Mouse (Mus musculus): ENCODE data around the gene Ankrd55. TPM values are rescaled to one million over a fixed set of nuclear protein-coding genes. Genes with fewer than 3 reads are reported as not detected.

The Ankrd55 gene
- polyA plus RNA-seq, 1 experiment from 2014 or later, result 0.21 TPM

DNA sequence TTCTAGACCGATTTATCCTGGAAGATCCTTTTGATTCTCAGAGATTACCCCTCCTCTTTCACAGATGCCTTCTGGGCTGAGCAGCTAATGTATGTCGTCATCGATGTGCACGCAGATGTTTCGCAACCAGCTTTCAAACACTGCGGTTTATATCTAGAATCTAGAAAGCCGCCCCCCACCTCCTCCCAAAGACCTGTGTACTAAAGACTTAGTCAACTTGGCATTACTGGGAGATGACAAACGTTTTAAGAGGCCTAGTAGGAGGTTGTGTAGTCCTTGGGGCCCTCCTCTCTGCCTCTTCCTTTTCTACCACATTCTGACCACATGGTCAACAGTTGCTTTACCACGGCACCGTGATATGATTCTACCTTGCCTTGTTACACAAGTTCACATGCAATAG is 29.8 kb upstream of the Ankrd55 start:
- 76% methylated on average over 10 of the region's 10 CpGs for WGBS
- H3K27me3 ChIP-seq (replicated peaks; ENCODE audit: control insufficient read depth, insufficient read depth, low read length), result no peaks in the 10 kb centered on the region
- peaks cover 7% of the 10 kb centered on the region for H3K4me1 ChIP-seq (ENCODE audit: control insufficient read depth, insufficient read depth, low read length)
- no peak overlapping the region for H3K27ac ChIP-seq (ENCODE audit: low read length)
- H3K4me2 ChIP-seq (ENCODE audit: low read depth, low read length), result no peak overlapping the region
- no peak overlapping the region for H3K9ac ChIP-seq (ENCODE audit: low read depth, low read length)
- ATAC-seq, result no peak
- no peaks in the 10 kb centered on the region for H3K9me3 ChIP-seq (ENCODE audit: control insufficient read depth, low read length)
- H3K36me3 ChIP-seq (ENCODE audit: control insufficient read depth, insufficient read depth, low read length), result no peaks in the 10 kb centered on the region
- no peak overlapping the region for H3K4me3 ChIP-seq (ENCODE audit: low read length)

DNA sequence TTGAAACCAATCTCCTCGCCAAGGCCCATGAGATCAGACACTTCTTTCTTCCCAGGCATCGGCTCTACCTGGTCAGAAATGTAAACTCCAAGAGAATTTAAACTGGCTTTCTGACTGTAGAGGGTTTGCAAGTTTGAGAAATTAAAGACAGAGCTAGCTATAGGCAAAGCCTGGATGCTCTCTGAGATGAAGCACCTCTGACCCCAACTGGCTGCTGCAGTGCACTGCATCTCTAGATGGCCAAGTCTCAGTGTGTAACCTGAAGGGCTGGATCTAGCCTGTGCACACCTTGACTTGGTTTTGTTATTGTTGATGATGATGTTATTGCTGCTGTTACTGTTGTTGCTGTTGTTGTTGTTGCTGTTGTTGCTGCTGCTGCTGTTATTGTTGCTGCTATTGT is 28.9 kb upstream of the Ankrd55 start:
- peak; percentile 87 for ATAC-seq
- no peaks in the 10 kb centered on the region for H3K27me3 ChIP-seq (replicated peaks; ENCODE audit: control insufficient read depth, insufficient read depth, low read length)
- H3K9ac ChIP-seq (ENCODE audit: low read depth, low read length), result no peak overlapping the region
- no peak overlapping the region for H3K4me2 ChIP-seq (ENCODE audit: low read depth, low read length)
- WGBS, result 31% methylated on average over 2 of the region's 2 CpGs
- H3K36me3 ChIP-seq (ENCODE audit: control insufficient read depth, insufficient read depth, low read length), result no peaks in the 10 kb centered on the region
- no peaks in the 10 kb centered on the region for H3K4me1 ChIP-seq (ENCODE audit: control insufficient read depth, insufficient read depth, low read length)
- H3K4me3 ChIP-seq (ENCODE audit: low read length), result no peak overlapping the region
- H3K27ac ChIP-seq (ENCODE audit: low read length), result no peak overlapping the region
- no peaks in the 10 kb centered on the region for H3K9me3 ChIP-seq (ENCODE audit: control insufficient read depth, low read length)

DNA sequence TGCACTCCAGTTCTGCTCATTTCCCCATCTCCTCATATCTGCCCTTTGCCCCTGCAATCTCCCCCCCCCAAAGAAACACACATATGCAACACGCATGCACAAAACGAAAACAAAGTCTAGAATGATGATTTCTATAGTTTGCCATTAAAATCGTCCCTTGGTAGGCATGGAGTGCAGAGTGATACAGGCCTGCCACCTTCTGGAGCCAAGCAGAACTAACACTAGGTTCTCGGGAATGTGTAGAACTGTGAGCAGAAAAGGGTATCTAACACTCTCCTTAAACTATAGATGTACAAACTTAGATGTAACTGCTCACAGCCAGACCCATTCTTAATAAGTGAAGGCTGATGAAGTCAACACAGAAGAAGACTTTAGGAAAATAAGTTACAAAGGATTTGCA is 23.6 kb upstream of the Ankrd55 start:
- ATAC-seq, result no peak
- Histone ChIP-seq H3K36me3 (ENCODE audit: control insufficient read depth, insufficient read depth, low read length) (no peaks in the 10 kb centered on the region), H3K9ac (ENCODE audit: low read depth, low read length) (no peak overlapping the region), H3K4me3 (ENCODE audit: low read length) (no peak overlapping the region), H3K9me3 (ENCODE audit: control insufficient read depth, low read length) (no peaks in the 10 kb centered on the region), H3K27me3 (replicated peaks; ENCODE audit: control insufficient read depth, insufficient read depth, low read length) (no peaks in the 10 kb centered on the region), H3K27ac (ENCODE audit: low read length) (no peak overlapping the region), H3K4me1 (ENCODE audit: control insufficient read depth, insufficient read depth, low read length) (no peaks in the 10 kb centered on the region), H3K4me2 (ENCODE audit: low read depth, low read length) (no peak overlapping the region)
- WGBS, result 8% methylated on average over 4 of the region's 4 CpGs

DNA sequence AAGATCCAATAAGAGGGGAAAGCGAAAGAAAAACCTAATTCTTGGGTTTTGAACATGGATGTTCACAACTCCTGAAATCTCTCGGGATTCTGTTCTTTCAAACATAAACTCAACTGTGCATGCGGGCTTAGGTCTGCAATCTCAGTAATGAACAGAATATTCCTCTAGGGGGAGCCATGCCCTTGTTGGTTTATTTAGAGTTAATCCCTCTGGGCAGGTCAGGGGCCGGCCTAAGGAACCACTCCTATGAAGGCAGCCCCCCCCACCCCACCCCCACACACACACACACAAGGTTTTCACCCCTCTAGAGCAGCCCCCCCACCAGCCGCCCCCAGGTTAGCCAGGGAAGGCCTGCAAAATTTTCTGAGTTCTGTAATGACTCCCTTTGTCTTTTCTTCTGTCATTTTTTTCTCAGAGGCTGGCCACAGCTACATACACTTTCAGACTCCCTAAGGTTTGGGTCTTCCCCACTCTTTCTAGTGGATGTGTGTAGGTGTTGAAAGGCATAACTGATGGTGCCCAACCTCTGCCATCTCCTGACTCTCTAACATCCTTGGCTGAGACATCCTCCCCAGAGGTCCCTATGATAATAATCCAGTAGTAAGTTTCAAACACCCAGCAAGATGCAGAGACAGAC is 16.2 kb upstream of the Ankrd55 start:
- 24% methylated on average over 5 of the region's 5 CpGs for WGBS
- Histone ChIP-seq H3K36me3 (ENCODE audit: control insufficient read depth, insufficient read depth, low read length) (no peaks in the 10 kb centered on the region), H3K27me3 (replicated peaks; ENCODE audit: control insufficient read depth, insufficient read depth, low read length) (no peaks in the 10 kb centered on the region), H3K4me2 (ENCODE audit: low read depth, low read length) (no peak overlapping the region), H3K9ac (ENCODE audit: low read depth, low read length) (no peak overlapping the region), H3K4me3 (ENCODE audit: low read length) (no peak overlapping the region), H3K27ac (ENCODE audit: low read length) (no peak overlapping the region), H3K4me1 (ENCODE audit: control insufficient read depth, insufficient read depth, low read length) (no peaks in the 10 kb centered on the region), H3K9me3 (ENCODE audit: control insufficient read depth, low read length) (no peaks in the 10 kb centered on the region)
- ATAC-seq, result 0 out of 2 replicates have a peak, but pooled peaks have one; percentile 11

DNA sequence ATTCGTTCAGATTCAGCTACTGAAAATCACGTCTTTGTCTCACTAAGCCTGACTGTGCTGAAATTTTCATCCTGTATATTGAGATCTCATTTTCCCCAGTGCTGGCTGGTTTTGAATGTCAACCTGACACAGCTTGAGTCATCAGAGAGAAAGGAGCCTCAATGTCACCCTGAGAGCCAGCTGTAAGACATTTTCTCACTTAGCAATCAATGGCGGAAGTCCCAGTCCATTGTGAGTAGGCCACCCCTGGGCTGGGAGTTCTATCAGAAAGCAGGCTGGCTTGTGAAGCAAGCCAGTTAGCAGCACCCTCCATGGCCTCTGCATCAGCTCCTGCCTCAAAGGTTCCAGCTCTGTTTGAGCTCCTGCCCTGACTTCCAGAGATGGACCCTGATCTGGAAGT is 13.6 kb upstream of the Ankrd55 start:
- no peak overlapping the region for H3K4me2 ChIP-seq (ENCODE audit: low read depth, low read length)
- no peaks in the 10 kb centered on the region for H3K4me1 ChIP-seq (ENCODE audit: control insufficient read depth, insufficient read depth, low read length)
- no peak overlapping the region for H3K4me3 ChIP-seq (ENCODE audit: low read length)
- no peak overlapping the region for H3K27ac ChIP-seq (ENCODE audit: low read length)
- H3K27me3 ChIP-seq (replicated peaks; ENCODE audit: control insufficient read depth, insufficient read depth, low read length), result no peaks in the 10 kb centered on the region
- H3K9me3 ChIP-seq (ENCODE audit: control insufficient read depth, low read length), result no peaks in the 10 kb centered on the region
- no peak for ATAC-seq
- no peaks in the 10 kb centered on the region for H3K36me3 ChIP-seq (ENCODE audit: control insufficient read depth, insufficient read depth, low read length)
- 94% methylated on average over 3 of the region's 3 CpGs for WGBS
- H3K9ac ChIP-seq (ENCODE audit: low read depth, low read length), result no peak overlapping the region

DNA sequence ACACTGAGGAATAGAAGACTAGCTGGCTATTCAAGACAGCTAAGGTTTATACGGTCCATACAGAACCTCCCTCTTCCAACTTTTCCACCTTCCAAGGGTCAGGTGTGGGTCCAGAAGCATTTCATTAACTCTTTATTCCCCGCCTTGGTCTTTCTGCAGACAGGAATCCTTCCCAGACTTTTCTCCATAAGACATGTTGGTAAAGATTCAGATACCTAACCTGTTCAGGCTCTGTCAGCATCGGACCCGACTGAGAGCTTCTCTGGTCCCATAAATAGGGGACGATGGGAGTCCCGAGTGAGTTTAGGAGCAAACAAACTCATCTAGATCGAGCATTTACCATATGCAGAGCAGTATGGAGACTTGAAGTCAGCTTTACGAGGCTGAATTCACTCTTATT is 12.3 kb upstream of the Ankrd55 start:
- WGBS, result 87% methylated on average over 8 of the region's 8 CpGs
- no peak overlapping the region for H3K4me3 ChIP-seq (ENCODE audit: low read length)

DNA sequence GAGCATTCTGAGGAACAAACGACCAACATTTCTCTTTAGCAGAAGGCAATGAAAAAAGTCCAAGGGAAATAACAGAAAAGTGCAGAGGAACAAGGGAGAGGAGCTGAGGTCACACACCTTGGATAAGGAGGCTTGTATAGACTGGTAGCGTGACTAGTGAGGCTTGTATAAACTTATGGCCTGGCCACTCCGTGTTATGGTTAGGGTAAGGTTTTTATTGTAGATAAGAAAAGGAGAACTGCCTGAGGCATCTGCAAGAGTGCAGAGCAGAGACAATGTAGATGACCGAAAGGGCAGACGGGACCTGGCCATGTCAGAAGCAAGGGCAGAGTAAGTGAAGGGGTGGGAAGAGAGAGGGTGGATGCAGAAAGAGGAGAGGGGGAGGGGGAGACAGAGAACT is 10.7 kb upstream of the Ankrd55 start:
- H3K4me3 ChIP-seq (ENCODE audit: low read length), result no peak overlapping the region
- ATAC-seq, result no peak
- WGBS, result 58% methylated on average over 5 of the region's 5 CpGs
- H3K9ac ChIP-seq (ENCODE audit: low read depth, low read length), result no peak overlapping the region
- no peaks in the 10 kb centered on the region for H3K36me3 ChIP-seq (ENCODE audit: control insufficient read depth, insufficient read depth, low read length)
- H3K27me3 ChIP-seq (replicated peaks; ENCODE audit: control insufficient read depth, insufficient read depth, low read length), result no peaks in the 10 kb centered on the region
- H3K4me1 ChIP-seq (ENCODE audit: control insufficient read depth, insufficient read depth, low read length), result no peaks in the 10 kb centered on the region
- H3K9me3 ChIP-seq (ENCODE audit: control insufficient read depth, low read length), result no peaks in the 10 kb centered on the region
- no peak overlapping the region for H3K4me2 ChIP-seq (ENCODE audit: low read depth, low read length)
- H3K27ac ChIP-seq (ENCODE audit: low read length), result no peak overlapping the region

More for the DNA sequence above, 12.3 kb upstream of the Ankrd55 start:
- no peaks in the 10 kb centered on the region for H3K9me3 ChIP-seq (ENCODE audit: control insufficient read depth, low read length)
- no peaks in the 10 kb centered on the region for H3K27me3 ChIP-seq (replicated peaks; ENCODE audit: control insufficient read depth, insufficient read depth, low read length)
- no peaks in the 10 kb centered on the region for H3K4me1 ChIP-seq (ENCODE audit: control insufficient read depth, insufficient read depth, low read length)
- H3K4me2 ChIP-seq (ENCODE audit: low read depth, low read length), result no peak overlapping the region
- H3K9ac ChIP-seq (ENCODE audit: low read depth, low read length), result no peak overlapping the region
- H3K36me3 ChIP-seq (ENCODE audit: control insufficient read depth, insufficient read depth, low read length), result no peaks in the 10 kb centered on the region
- H3K27ac ChIP-seq (ENCODE audit: low read length), result no peak overlapping the region
- ATAC-seq, result no peak

DNA sequence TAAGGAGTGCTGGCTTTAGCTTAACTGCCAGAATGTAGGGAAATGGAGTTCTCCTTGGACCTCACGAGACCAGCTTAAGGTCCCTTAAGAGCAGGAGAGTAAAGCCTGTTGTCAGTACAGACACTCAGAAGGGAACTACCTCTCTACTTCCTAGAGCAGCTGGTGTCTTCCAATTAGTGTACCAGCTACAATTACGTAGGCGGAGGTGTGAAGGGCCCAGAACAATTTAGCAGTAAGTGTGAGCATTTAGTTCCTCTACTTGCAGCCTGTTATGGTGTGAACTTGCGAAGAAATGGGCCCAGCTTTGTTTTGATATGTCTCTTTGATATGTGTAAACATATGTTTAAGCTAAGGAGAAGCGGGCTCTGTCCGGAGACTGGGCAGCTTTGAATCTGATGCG is 10.0 kb upstream of the Ankrd55 start:
- H3K36me3 ChIP-seq (ENCODE audit: control insufficient read depth, insufficient read depth, low read length), result no peaks in the 10 kb centered on the region

DNA sequence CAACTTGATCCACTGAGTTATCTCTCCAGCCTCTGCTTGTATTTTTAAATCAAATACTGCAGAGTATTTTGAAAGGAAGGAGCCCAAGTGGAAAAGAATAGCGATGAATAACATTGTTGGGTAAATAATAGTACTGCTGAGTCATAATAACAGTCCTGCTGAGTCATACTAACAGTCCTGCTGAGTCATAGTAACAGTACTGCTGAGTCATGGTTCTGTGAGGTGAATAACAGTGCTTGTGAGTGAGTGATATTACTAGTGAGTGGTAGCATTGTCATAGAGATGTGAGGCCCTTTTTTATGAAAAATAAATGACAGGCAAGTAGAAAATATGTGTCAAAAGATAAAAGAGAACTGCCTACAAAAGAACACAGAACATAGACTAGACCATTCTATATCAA is 1.1 kb upstream of the Ankrd55 start:
- H3K4me2 ChIP-seq (ENCODE audit: low read depth, low read length), result no peak overlapping the region
- no peak overlapping the region for H3K9ac ChIP-seq (ENCODE audit: low read depth, low read length)
- no peaks in the 10 kb centered on the region for H3K27me3 ChIP-seq (replicated peaks; ENCODE audit: control insufficient read depth, insufficient read depth, low read length)
- no peaks in the 10 kb centered on the region for H3K9me3 ChIP-seq (ENCODE audit: control insufficient read depth, low read length)
- H3K4me1 ChIP-seq (ENCODE audit: control insufficient read depth, insufficient read depth, low read length), result peaks cover 9% of the 10 kb centered on the region
- no peaks in the 10 kb centered on the region for H3K36me3 ChIP-seq (ENCODE audit: control insufficient read depth, insufficient read depth, low read length)
- no peak overlapping the region for H3K4me3 ChIP-seq (ENCODE audit: low read length)
- ATAC-seq, result no peak
- no peak overlapping the region for H3K27ac ChIP-seq (ENCODE audit: low read length)
- WGBS, result 85% methylated on average over 1 of the region's 1 CpGs

More for the DNA sequence above, 10.0 kb upstream of the Ankrd55 start:
- H3K9ac ChIP-seq (ENCODE audit: low read depth, low read length), result no peak overlapping the region
- H3K4me3 ChIP-seq (ENCODE audit: low read length), result no peak overlapping the region
- ATAC-seq, result no peak
- WGBS, result 67% methylated on average over 7 of the region's 7 CpGs
- H3K27ac ChIP-seq (ENCODE audit: low read length), result no peak overlapping the region
- no peaks in the 10 kb centered on the region for H3K9me3 ChIP-seq (ENCODE audit: control insufficient read depth, low read length)
- H3K4me1 ChIP-seq (ENCODE audit: control insufficient read depth, insufficient read depth, low read length), result no peaks in the 10 kb centered on the region
- no peaks in the 10 kb centered on the region for H3K27me3 ChIP-seq (replicated peaks; ENCODE audit: control insufficient read depth, insufficient read depth, low read length)
- H3K4me2 ChIP-seq (ENCODE audit: low read depth, low read length), result no peak overlapping the region

All from intestine, embryonic 16.5 days (tissue).